In genomic region chr7:53955654-53956053, GRCm38 (mm10) we compare ENCODE assay signal across 25 mouse cellular contexts.
"Had no signal": no experiment of that assay in that cellular context is flagged by ENCODE, and none has a peak within 500 bp of the region (broad histone marks: within the 10 kb centered on the region; RNA-seq: fewer than 3 reads in every experiment).

No protein-coding gene starts in this region.

- H3K9me3 ChIP-seq: heart, embryonic 13.5 days; heart, embryonic 15.5 days; hindbrain, embryonic 13.5 days; kidney, embryonic 15.5 days; limb, embryonic 13.5 days; limb, embryonic 15.5 days; liver, embryonic 12.5 days had no signal

- H3K9ac ChIP-seq: heart, embryonic 13.5 days; heart, embryonic 15.5 days; hindbrain, embryonic 13.5 days; kidney, embryonic 15.5 days; limb, embryonic 13.5 days; limb, embryonic 15.5 days; liver, embryonic 12.5 days had no signal

- H3K4me2 ChIP-seq: heart, embryonic 11.5 days; heart, embryonic 13.5 days; heart, embryonic 15.5 days; hindbrain, embryonic 13.5 days; kidney, embryonic 15.5 days; limb, embryonic 13.5 days; limb, embryonic 15.5 days; liver, embryonic 12.5 days had no signal

- H3K4me3 ChIP-seq: heart, adult 2 months; heart, embryonic 13.5 days; heart, embryonic 15.5 days; hindbrain, embryonic 13.5 days; kidney, embryonic 15.5 days; limb, embryonic 13.5 days; limb, embryonic 15.5 days; liver, embryonic 12.5 days had no signal

- H3K36me3 ChIP-seq: heart, embryonic 13.5 days; heart, embryonic 15.5 days; hindbrain, embryonic 13.5 days; kidney, embryonic 15.5 days; limb, embryonic 13.5 days; limb, embryonic 15.5 days; liver, embryonic 12.5 days had no signal

- H3K27ac ChIP-seq: heart, adult 2 months; heart, embryonic 13.5 days; heart, embryonic 15.5 days; hindbrain, embryonic 13.5 days; kidney, embryonic 15.5 days; kidney, postnatal 0 days; limb, embryonic 13.5 days; limb, embryonic 15.5 days; liver, embryonic 12.5 days had no signal

- ATAC-seq: hindbrain, embryonic 16.5 days; intestine, embryonic 16.5 days; liver, embryonic 12.5 days had no signal

- H3K27me3 ChIP-seq: heart, embryonic 13.5 days; heart, embryonic 15.5 days; hindbrain, embryonic 13.5 days; kidney, embryonic 15.5 days; limb, embryonic 13.5 days; limb, embryonic 15.5 days; liver, embryonic 12.5 days had no signal

- DNase-seq: gastrocnemius, postnatal 14 days; gastrocnemius, postnatal 36 days; heart, adult 11 months; heart, adult 2 months; heart, postnatal 14 days; heart, postnatal 36 days; kidney, adult 11 months; kidney, adult 2 months; kidney, adult 9 months; kidney, postnatal 14 days; kidney, postnatal 36 days; layer of hippocampus, adult 9-11 months; layer of hippocampus, postnatal 36 days; left cerebral cortex, postnatal 4 days had no signal

- H3K4me1 ChIP-seq: heart, embryonic 13.5 days; heart, embryonic 15.5 days; hindbrain, embryonic 13.5 days; kidney, embryonic 15.5 days; limb, embryonic 13.5 days; limb, embryonic 15.5 days; liver, embryonic 12.5 days had no signal
